Mouse (Mus musculus): Measurements from ENCODE around the gene H6pd.

DNA sequence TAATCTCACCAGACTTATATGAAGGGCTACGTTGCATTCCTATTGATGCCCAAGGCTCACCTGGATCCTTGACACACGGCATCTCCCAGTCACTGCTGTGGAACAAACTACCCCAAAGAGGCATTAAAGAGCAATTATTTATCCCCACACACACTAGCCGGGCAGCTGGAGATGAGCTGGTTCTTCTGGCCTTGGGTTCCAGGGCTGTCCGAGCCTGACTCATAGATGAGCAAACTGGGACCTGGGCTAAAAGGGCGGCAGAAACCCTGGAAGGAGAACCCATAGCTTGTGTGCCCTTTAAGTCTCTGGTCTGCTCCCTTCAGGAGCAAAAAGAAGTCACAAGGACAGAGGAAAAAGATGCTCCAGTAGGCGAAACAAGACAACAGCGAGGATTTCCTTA, 48.4 kb downstream of the H6pd start:
- TF ChIP-seq EP300 (IDR thresholded peaks at IDR 0.05; ENCODE audit: low read depth): no peak
- no peak for TF ChIP-seq CTCF (IDR thresholded peaks at IDR 0.05; ENCODE audit: low read depth)

Measured in heart, postnatal 0 days (tissue).